Mouse (Mus musculus) cortical plate, adult 2 months (tissue): ENCODE results near the gene Arhgap4.

Experiments used
- CTCF ChIP-seq: fragments of 200-500 bp; IDR thresholded peaks from 2 replicates; pipeline ENCODE4 v1.5.1; 2011; ENCODE audit warnings: mild to moderate bottlenecking, control low read depth, low read length; ENCODE audit not compliant: insufficient read depth; ENCODE audit errors: extremely low read depth
- POLR2A ChIP-seq: fragments of 200-500 bp; IDR thresholded peaks from 2 replicates; pipeline ENCODE4 v1.6.1; 2011; ENCODE audit warnings: mild to moderate bottlenecking, low read length, control low read depth; ENCODE audit not compliant: insufficient read depth; ENCODE audit errors: extremely low read depth

- TF ChIP-seq CTCF (no peak), POLR2A (no peak)
These were observed at the start of gene Arhgap4, which contains the start of gene Naa10 for GRCm38 (mm10) chrX:73921823-73922549.
